Mouse (Mus musculus) testis, adult 2 months (tissue): ENCODE measurements around the gene Klhl25.
A peak's percentile ranks its signal among the peaks of the same experiment; 100 is the strongest.

Source experiments
- CTCF ChIP-seq: fragments of 200-500 bp; IDR thresholded peaks from 2 replicates; pipeline ENCODE4 v1.5.1; 2012; ENCODE audit warnings: low read depth, mild to moderate bottlenecking, inconsistent platforms, low read length, moderate library complexity; ENCODE audit not compliant: control insufficient read depth, insufficient read depth, insufficient replicate concordance
- POLR2A ChIP-seq: fragments of 200-500 bp; IDR thresholded peaks from 2 replicates; pipeline ENCODE4 v1.6.1; 2012; ENCODE audit warnings: low read depth, mild to moderate bottlenecking, inconsistent platforms, low read length, moderate library complexity; ENCODE audit not compliant: control insufficient read depth

GRCm38 (mm10) chr7:75910035-75910651 lies 62.0 kb downstream of the Klhl25 start:
- TF ChIP-seq POLR2A (no peak), CTCF (peak; percentile 37; the same call in 1 of the 2 replicates)
